Mouse (Mus musculus): ENCODE results near the gene Ermp1.
A peak's percentile ranks its signal among the peaks of the same experiment; 100 is the strongest.
"Not testable (repeated sequence)": the region's sequence is repeated elsewhere in the genome, so short reads cannot be mapped to it uniquely, and the experiment has no call there.

Ermp1 gene

DNA sequence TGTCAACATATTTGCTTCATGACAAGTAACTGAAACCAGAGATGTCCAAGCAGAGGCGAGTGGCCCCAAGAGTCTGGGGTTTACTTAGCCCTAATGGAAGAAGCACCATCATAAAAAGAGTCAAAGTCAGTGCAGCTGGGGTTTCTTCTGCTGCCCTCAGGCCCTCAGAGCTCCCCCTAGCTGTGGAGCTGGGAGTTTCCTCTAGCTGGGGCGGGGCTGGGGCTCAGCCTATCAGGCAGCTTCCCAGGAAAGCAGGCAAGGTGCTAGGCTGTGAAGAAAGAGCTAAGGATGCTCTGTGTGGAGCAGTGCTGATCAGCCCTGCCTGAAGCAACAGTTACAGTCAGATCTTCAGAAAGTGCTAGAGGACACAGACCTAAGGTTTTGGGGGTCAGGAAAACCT is 51.2 kb downstream of the Ermp1 start:
- DNase-seq, result no peak

- no peak for DNase-seq
These were observed 51.9 kb downstream of the Ermp1 start for GRCm38 (mm10) chr19:29596276-29596675.

- DNase-seq, result not testable (repeated sequence)
These were observed 54.4 kb downstream of the Ermp1 start for GRCm38 (mm10) chr19:29593783-29594182.

- DNase-seq, result no peak
These were observed 64.5 kb downstream of the Ermp1 start for GRCm38 (mm10) chr19:29583734-29584133.

DNA sequence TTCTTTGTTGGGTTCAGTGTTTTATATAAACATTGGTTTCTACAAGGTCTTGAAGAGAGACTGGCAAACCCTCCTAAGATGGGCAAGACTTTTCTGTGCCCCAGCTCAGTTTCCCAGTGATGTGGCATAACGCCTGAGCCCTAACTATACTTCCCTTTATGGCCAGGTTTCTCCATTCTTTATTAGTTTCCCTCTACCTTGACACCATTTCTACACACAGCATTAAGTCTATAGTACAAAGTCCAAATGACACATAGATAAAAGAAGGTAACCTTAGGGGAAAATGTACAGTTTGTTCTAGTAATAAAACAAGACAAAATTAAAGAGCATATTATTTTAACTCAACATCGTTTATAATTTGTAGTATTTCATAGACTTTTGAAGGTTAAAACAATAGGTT is 65.8 kb downstream of the Ermp1 start:
- DNase-seq, result no peak

GRCm38 (mm10) chr19:29566512-29566911 is 81.7 kb downstream of the Ermp1 start:
- no peak for DNase-seq

DNA sequence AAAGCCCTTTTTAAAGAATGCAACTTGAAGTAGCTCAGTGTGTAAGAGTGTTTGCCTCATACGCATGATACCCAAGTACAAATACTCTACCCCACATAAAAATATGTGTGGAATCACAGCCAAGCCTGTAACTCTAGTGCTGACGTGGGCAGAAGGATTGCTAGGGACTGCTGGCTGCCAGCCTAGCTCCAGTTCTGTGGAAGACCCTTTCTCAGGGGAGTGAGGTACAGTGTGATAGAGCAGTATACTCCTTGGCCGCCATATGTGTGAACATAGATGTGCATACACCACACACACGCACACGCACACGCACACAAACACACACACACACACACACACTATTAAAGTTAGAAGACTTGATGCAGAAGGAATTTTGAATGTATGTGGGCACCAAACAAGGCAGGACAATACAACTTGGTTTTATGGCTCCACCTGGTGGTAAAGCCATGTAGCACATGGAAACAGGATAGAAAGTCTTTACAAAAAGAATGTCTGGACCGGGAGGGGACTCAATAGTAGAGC is 84.9 kb downstream of the Ermp1 start:
- peak; percentile 77 for DNase-seq

GRCm38 (mm10) chr19:29562603-29563002 is 85.6 kb downstream of the Ermp1 start:
- no peak for DNase-seq

DNA sequence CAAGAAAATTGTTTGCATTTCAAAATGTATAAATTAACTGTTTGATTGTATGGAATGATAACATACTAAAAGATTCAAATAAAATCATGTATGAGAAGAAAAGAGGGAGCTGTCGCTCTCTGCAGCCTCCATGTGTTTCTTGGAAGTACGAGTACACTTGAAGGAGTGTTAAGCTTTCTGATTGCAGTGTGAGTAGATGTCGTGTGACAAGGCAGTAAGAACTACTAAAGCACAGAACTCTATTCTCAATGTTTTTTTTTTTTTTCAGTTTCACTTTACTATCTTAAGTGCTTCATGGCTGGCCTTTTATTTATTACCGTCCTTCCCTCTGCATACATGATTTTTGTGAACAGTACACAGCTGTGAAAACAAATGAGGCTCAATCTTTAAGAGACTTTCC is 86.0 kb downstream of the Ermp1 start:
- DNase-seq, result no peak

Measured in retina, postnatal 1 day (tissue).